Mouse (Mus musculus) cortical plate, adult 2 months (tissue): Measurements from ENCODE around the gene Riok1.

Source experiments
- CTCF ChIP-seq: fragments of 200-500 bp; IDR thresholded peaks from 2 replicates; pipeline ENCODE4 v1.5.1; 2011; ENCODE audit warnings: mild to moderate bottlenecking, control low read depth, low read length; ENCODE audit not compliant: insufficient read depth; ENCODE audit errors: extremely low read depth
- POLR2A ChIP-seq: fragments of 200-500 bp; IDR thresholded peaks from 2 replicates; pipeline ENCODE4 v1.6.1; 2011; ENCODE audit warnings: mild to moderate bottlenecking, low read length, control low read depth; ENCODE audit not compliant: insufficient read depth; ENCODE audit errors: extremely low read depth

DNA sequence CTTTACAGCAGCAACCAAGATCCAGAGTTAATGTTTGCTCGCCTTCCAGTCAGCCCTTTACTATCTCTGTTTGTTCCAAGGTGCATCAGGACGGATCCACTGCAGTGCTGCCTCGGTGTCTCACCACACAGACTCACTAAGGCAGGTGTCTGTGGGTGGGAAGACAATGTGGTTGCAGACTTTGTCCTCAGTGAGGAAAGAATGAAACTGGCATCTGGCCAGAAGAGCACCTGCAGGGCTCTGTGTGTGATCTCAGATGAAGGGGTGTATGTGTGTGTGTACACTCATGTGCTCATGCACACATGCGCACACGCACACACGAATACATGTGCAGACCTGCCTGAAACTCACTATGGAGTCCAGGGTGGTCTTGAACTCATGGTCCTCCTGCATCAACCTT, 52.7 kb downstream of the Riok1 start:
- no peak for TF ChIP-seq CTCF
- TF ChIP-seq POLR2A = no peak
